Mouse (Mus musculus) heart, embryonic 11.5 days (tissue): ENCODE data around the gene Adsl. TPM values are rescaled to one million over a fixed set of nuclear protein-coding genes. Genes with fewer than 3 reads are reported as not detected.
"Not testable (repeated sequence)": the region's sequence is repeated elsewhere in the genome, so short reads cannot be mapped to it uniquely, and the experiment has no call there.

Experiments used
- ATAC-seq: fragments of 200-750 bp; cut with Nextera tagmentation; replicated peaks from 2 replicates; pipeline ENCODE4 v1.8.0; 2017; ENCODE audit warnings: moderate library complexity; ENCODE audit not compliant: insufficient number of reproducible peaks, low FRiP score, low TSS enrichment
- H3K27ac ChIP-seq: fragments of 300-500 bp; sonication (generic); 2 replicates; pipeline ENCODE4 v1.5.1; 2014; ENCODE audit warnings: mild to moderate bottlenecking, low read depth, low read length
- H3K27me3 ChIP-seq: fragments of 300-500 bp; sonication (generic); 2 replicates; pipeline ENCODE4 v1.6.1; 2014; ENCODE audit warnings: mild to moderate bottlenecking, low read length, mixed read lengths; ENCODE audit not compliant: control insufficient read depth, insufficient read depth
- H3K36me3 ChIP-seq: fragments of 300-500 bp; sonication (generic); 2 replicates; pipeline ENCODE4 v1.6.1; 2014; ENCODE audit warnings: mild to moderate bottlenecking, low read length, moderate library complexity, mixed read lengths; ENCODE audit not compliant: control insufficient read depth, insufficient read depth
- H3K4me1 ChIP-seq: fragments of 300-500 bp; sonication (generic); 2 replicates; pipeline ENCODE4 v1.6.1; 2014; ENCODE audit warnings: low read length; ENCODE audit not compliant: control insufficient read depth, insufficient read depth
- H3K4me2 ChIP-seq: fragments of 300-500 bp; sonication (generic); 2 replicates; pipeline ENCODE4 v1.6.1; 2014; ENCODE audit warnings: mild to moderate bottlenecking, moderate library complexity
- H3K4me3 ChIP-seq: fragments of 300-500 bp; sonication (generic); 2 replicates; pipeline ENCODE4 v1.5.1; 2014; ENCODE audit warnings: low read depth, low read length
- H3K9ac ChIP-seq: fragments of 300-500 bp; sonication (generic); 2 replicates; pipeline ENCODE4 v1.6.1; 2014; ENCODE audit warnings: mild to moderate bottlenecking, low read depth, low read length, moderate library complexity
- H3K9me3 ChIP-seq: fragments of 300-500 bp; sonication (generic); replicated peaks from 2 replicates; pipeline ENCODE4 v1.6.1; 2016; ENCODE audit warnings: low read length; ENCODE audit not compliant: control insufficient read depth
- WGBS: fragments of 180-500 bp; shearing (Covaris S2); extraction: QIAGEN DNeasy Blood & Tissue Kit; methylation state at CpG from one replicate; pipeline ENCODE4 v1.1.7; 2014; ENCODE audit not compliant: insufficient replicate concordance; 5-methylcytosine and 5-hydroxymethylcytosine counted together
- polyA plus RNA-seq: library from polyadenylated mRNA; unstranded; fragments of >200 nt; fragmentation: Nextera tagmentation; extraction: Ambion mirVana; gene quantifications from 2 replicates; pipeline ENCODE4 v1.2.1, GENCODE M21; 2014

Gene Adsl
- polyA plus RNA-seq, 1 experiment from 2014 or later: 168 TPM

- Histone ChIP-seq H3K9ac (no peak overlapping the region), H3K36me3 (peaks cover 45% of the 10 kb centered on the region)
- no peak for ATAC-seq
Observed at GRCm38 (mm10) chr15:80915850-80916249, 32.4 kb upstream of the Adsl start.

GRCm38 (mm10) chr15:80916621-80917020, 31.7 kb upstream of the Adsl start:
- no peak overlapping the region for H3K4me2 ChIP-seq
- no peak overlapping the region for H3K9ac ChIP-seq
- H3K4me1 ChIP-seq: no peaks in the 10 kb centered on the region; the same call in 1 of the 2 replicates
- ATAC-seq: no peak
- H3K27me3 ChIP-seq: no peaks in the 10 kb centered on the region
- no peaks in the 10 kb centered on the region for H3K9me3 ChIP-seq
- H3K36me3 ChIP-seq: peaks cover 44% of the 10 kb centered on the region
- H3K4me3 ChIP-seq: no peak overlapping the region
- WGBS: 96% methylated on average over 7 of the region's 7 CpGs
- H3K27ac ChIP-seq: no peak overlapping the region

More at GRCm38 (mm10) chr15:80915850-80916249, 32.4 kb upstream of the Adsl start:
- Histone ChIP-seq H3K9me3 (no peaks in the 10 kb centered on the region), H3K4me1 (no peaks in the 10 kb centered on the region; the same call in 1 of the 2 replicates), H3K27ac (no peak overlapping the region), H3K4me2 (no peak overlapping the region), H3K4me3 (no peak overlapping the region), H3K27me3 (no peaks in the 10 kb centered on the region)
- 70% methylated on average over 2 of the region's 2 CpGs for WGBS

- Histone ChIP-seq H3K4me3 (no peak overlapping the region), H3K4me1 (no peaks in the 10 kb centered on the region; the same call in 1 of the 2 replicates), H3K27ac (no peak overlapping the region), H3K36me3 (peaks cover 34% of the 10 kb centered on the region), H3K9ac (no peak overlapping the region), H3K27me3 (no peaks in the 10 kb centered on the region), H3K4me2 (no peak overlapping the region), H3K9me3 (no peaks in the 10 kb centered on the region)
- 95% methylated on average over 3 of the region's 3 CpGs for WGBS
- no peak for ATAC-seq
Observed at GRCm38 (mm10) chr15:80920346-80920745, 27.9 kb upstream of the Adsl start.

- Histone ChIP-seq H3K9ac (no peak overlapping the region), H3K36me3 (peaks cover 31% of the 10 kb centered on the region), H3K9me3 (no peaks in the 10 kb centered on the region), H3K4me3 (no peak overlapping the region), H3K27me3 (no peaks in the 10 kb centered on the region), H3K4me1 (no peaks in the 10 kb centered on the region), H3K4me2 (no peak overlapping the region), H3K27ac (no peak overlapping the region)
- no peak for ATAC-seq
- WGBS: 73% methylated on average over 4 of the region's 4 CpGs
Observed at GRCm38 (mm10) chr15:80921781-80922180, 26.5 kb upstream of the Adsl start.

- Histone ChIP-seq H3K4me3 (no peak overlapping the region), H3K4me2 (no peak overlapping the region), H3K4me1 (no peaks in the 10 kb centered on the region), H3K36me3 (peaks cover 34% of the 10 kb centered on the region), H3K9ac (no peak overlapping the region), H3K27ac (no peak overlapping the region), H3K27me3 (no peaks in the 10 kb centered on the region), H3K9me3 (no peaks in the 10 kb centered on the region)
- 86% methylated on average over 2 of the region's 2 CpGs for WGBS
- ATAC-seq: no peak
Observed at GRCm38 (mm10) chr15:80924211-80924610, 24.1 kb upstream of the Adsl start.

- Histone ChIP-seq H3K4me3 (no peak overlapping the region), H3K9me3 (no peaks in the 10 kb centered on the region), H3K4me1 (peaks cover 5% of the 10 kb centered on the region; the same call in 1 of the 2 replicates), H3K27me3 (no peaks in the 10 kb centered on the region), H3K9ac (no peak overlapping the region), H3K27ac (no peak overlapping the region), H3K4me2 (no peak overlapping the region), H3K36me3 (peaks cover 22% of the 10 kb centered on the region)
- ATAC-seq: no peak
- 80% methylated on average over 20 of the region's 20 CpGs for WGBS
Observed at GRCm38 (mm10) chr15:80928811-80929355, 19.4 kb upstream of the Adsl start.

- Histone ChIP-seq H3K27me3 (no peaks in the 10 kb centered on the region), H3K9ac (no peak overlapping the region), H3K36me3 (peaks cover 18% of the 10 kb centered on the region), H3K4me2 (peak overlapping the region; percentile 22; the same call in 1 of the 2 replicates), H3K27ac (peak overlapping the region; percentile 41; the same call in 1 of the 2 replicates), H3K4me3 (no peak overlapping the region), H3K4me1 (peaks cover 5% of the 10 kb centered on the region; the same call in 1 of the 2 replicates), H3K9me3 (no peaks in the 10 kb centered on the region)
- peak; percentile 59; the same call in 1 of the 2 replicates for ATAC-seq
- WGBS: 18% methylated on average over 15 of the region's 16 CpGs
Observed at GRCm38 (mm10) chr15:80930048-80930571, 18.2 kb upstream of the Adsl start.

- not testable (repeated sequence) for ATAC-seq, H3K4me2 ChIP-seq, H3K9me3 ChIP-seq, H3K4me3 ChIP-seq, H3K27me3 ChIP-seq, H3K9ac ChIP-seq, H3K4me1 ChIP-seq
- H3K27ac ChIP-seq: 0 out of 2 replicates have a peak overlapping the region, but pooled peaks have one; percentile 41
- peaks cover 18% of the 10 kb centered on the region for H3K36me3 ChIP-seq
- 87% methylated on average over 23 of the region's 23 CpGs for WGBS
Observed at GRCm38 (mm10) chr15:80930676-80931320, 17.5 kb upstream of the Adsl start.
